Mouse (Mus musculus): ENCODE data around the gene 1110017D15Rik. TPM values are rescaled to one million over a fixed set of nuclear protein-coding genes. Genes with fewer than 3 reads are reported as not detected.
A peak's percentile ranks its signal among the peaks of the same experiment; 100 is the strongest.

Gene 1110017D15Rik
- polyA plus RNA-seq, 2 experiments = not detected

DNA sequence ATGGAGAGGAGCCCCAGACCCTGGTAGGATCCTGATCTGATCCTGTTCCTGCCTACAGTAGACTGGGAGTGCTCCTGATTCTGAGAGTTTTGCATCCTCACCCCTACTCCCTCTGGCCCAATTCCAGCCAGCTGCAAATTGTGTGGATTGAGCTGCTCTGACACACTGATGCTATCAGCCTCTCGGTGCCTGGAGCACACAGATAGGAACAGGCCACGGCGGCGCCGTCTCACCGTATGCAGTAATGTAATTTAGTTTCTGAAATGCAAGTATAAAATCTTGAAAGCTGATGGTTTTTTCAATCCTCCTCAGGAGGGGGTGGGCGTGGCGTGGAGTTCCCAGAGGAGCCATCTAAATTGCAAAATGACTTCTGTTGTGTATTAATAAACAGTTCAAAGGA lies 25.0 kb upstream of the 1110017D15Rik start:
- no peak overlapping the region for H3K4me2 ChIP-seq (ENCODE audit: low read depth)
- ATAC-seq (ENCODE audit: insufficient read depth) (no peak), DNase-seq (ENCODE audit: low read depth in 3 of 3, low spot score in 3 of 3) (no peak)
- 62% methylated on average over 8 of the region's 8 CpGs for WGBS (ENCODE audit: insufficient replicate concordance)
- no peaks in the 10 kb centered on the region for H3K36me3 ChIP-seq (replicated peaks; ENCODE audit: control insufficient read depth, insufficient read depth, low read depth)
- H3K4me1 ChIP-seq (replicated peaks; ENCODE audit: control insufficient read depth in 2 of 2, insufficient read depth in 2 of 2, low read length in 1 of 2) = no peaks in the 10 kb centered on the region
- no peak overlapping the region for H3K27ac ChIP-seq
- no peak overlapping the region for H3K9ac ChIP-seq (replicated peaks)
- TF ChIP-seq CTCF (IDR thresholded peaks at IDR 0.05; ENCODE audit: low read depth) (no peak), EP300 (IDR thresholded peaks at IDR 0.05; ENCODE audit: low read depth) (no peak)
- no peaks in the 10 kb centered on the region for H3K9me3 ChIP-seq (ENCODE audit: control insufficient read depth, low read length)
- H3K4me3 ChIP-seq (ENCODE audit: insufficient read depth in 1 of 2, low read depth in 2 of 2, low read length in 2 of 2) = no peak overlapping the region
- H3K27me3 ChIP-seq (ENCODE audit: control insufficient read depth, insufficient read depth, low read length) = no peaks in the 10 kb centered on the region

DNA sequence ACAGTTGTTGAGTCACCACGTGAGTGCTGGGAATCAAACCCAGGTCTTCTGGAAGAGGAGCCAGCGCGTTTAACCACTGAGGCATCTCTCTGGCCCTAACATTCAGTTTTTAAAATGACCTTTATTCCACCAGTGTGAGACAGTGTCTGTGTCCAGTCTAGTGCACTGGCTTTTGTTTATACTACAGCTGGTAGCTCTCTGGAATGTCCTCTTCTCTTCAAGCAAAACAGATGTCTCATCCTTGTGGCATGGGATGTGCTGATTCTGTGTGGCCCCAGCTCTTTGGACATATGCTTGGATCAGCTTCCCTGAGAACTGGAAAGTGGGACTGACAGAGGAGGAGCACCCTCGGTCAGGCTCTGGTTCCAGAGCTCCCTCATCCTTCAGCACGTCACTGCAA lies 17.7 kb upstream of the 1110017D15Rik start:
- DNase-seq (ENCODE audit: low read depth in 3 of 3, low spot score in 3 of 3) (no peak), ATAC-seq (ENCODE audit: insufficient read depth) (no peak)
- H3K4me2 ChIP-seq (ENCODE audit: low read depth) = no peak overlapping the region
- TF ChIP-seq CTCF (IDR thresholded peaks at IDR 0.05; ENCODE audit: low read depth) (no peak), EP300 (IDR thresholded peaks at IDR 0.05; ENCODE audit: low read depth) (no peak)
- H3K4me3 ChIP-seq (ENCODE audit: insufficient read depth in 1 of 2, low read depth in 2 of 2, low read length in 2 of 2) = no peak overlapping the region
- WGBS (ENCODE audit: insufficient replicate concordance) = 48% methylated on average over 5 of the region's 5 CpGs
- no peaks in the 10 kb centered on the region for H3K9me3 ChIP-seq (ENCODE audit: control insufficient read depth, low read length)
- H3K27me3 ChIP-seq (ENCODE audit: control insufficient read depth, insufficient read depth, low read length) = no peaks in the 10 kb centered on the region
- H3K36me3 ChIP-seq (replicated peaks; ENCODE audit: control insufficient read depth, insufficient read depth, low read depth) = no peaks in the 10 kb centered on the region
- H3K4me1 ChIP-seq (replicated peaks; ENCODE audit: control insufficient read depth in 2 of 2, insufficient read depth in 2 of 2, low read length in 1 of 2) = no peaks in the 10 kb centered on the region
- no peak overlapping the region for H3K27ac ChIP-seq
- H3K9ac ChIP-seq (replicated peaks) = no peak overlapping the region

DNA sequence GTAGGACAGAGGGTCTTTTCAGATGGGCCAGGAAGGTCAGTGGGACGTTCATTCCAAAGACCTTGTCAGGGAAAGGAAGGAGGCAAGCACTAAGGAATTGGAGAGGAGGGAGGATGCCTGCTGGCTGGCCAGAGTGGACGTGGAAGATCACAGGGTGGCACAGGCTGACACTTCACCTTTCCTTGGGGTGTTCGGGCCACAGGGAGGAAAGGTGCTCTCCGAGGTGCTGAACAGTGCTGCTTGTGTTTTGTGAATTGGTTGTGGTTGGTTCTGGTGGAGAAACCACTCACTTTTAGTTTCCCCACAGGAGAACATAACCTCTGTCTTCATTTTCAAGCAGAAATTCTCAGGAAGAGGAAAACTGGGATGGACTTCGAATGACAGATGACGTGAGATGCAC lies 15.3 kb upstream of the 1110017D15Rik start:
- Histone ChIP-seq H3K9ac (replicated peaks) (no peak overlapping the region), H3K36me3 (replicated peaks; ENCODE audit: control insufficient read depth, insufficient read depth, low read depth) (no peaks in the 10 kb centered on the region), H3K4me2 (ENCODE audit: low read depth) (no peak overlapping the region), H3K27me3 (ENCODE audit: control insufficient read depth, insufficient read depth, low read length) (no peaks in the 10 kb centered on the region), H3K4me1 (replicated peaks; ENCODE audit: control insufficient read depth in 2 of 2, insufficient read depth in 2 of 2, low read length in 1 of 2) (no peaks in the 10 kb centered on the region), H3K27ac (no peak overlapping the region), H3K4me3 (ENCODE audit: insufficient read depth in 1 of 2, low read depth in 2 of 2, low read length in 2 of 2) (no peak overlapping the region), H3K9me3 (ENCODE audit: control insufficient read depth, low read length) (no peaks in the 10 kb centered on the region)
- DNase-seq (ENCODE audit: low read depth in 3 of 3, low spot score in 3 of 3) (peak in 1 of 3 experiments; percentile 17), ATAC-seq (ENCODE audit: insufficient read depth) (no peak)
- TF ChIP-seq EP300 (IDR thresholded peaks at IDR 0.05; ENCODE audit: low read depth) = no peak
- TF ChIP-seq CTCF (IDR thresholded peaks at IDR 0.05; ENCODE audit: low read depth) = no peak
- 17% methylated on average over 6 of the region's 6 CpGs for WGBS (ENCODE audit: insufficient replicate concordance)

DNA sequence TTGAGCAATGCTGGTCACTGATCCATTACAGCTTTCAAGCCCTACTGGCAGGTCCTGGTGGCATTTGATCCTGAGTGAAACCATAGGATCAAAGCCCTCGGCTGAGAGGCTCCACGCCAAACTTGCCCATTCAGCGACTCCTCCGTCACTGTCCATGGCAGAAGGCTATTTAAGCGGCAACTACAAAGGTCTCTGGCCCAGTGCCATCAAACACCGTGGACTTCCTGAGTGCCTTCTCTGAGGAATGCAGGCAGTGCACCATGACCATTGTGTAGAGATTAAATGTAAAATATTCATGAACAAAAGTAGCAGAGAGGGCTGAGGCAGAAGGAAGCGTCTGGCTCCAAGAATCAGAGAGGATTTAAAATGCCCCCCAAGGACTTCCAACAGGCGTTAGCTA lies 10.9 kb upstream of the 1110017D15Rik start:
- Histone ChIP-seq H3K9ac (replicated peaks) (no peak overlapping the region), H3K4me3 (ENCODE audit: insufficient read depth in 1 of 2, low read depth in 2 of 2, low read length in 2 of 2) (no peak overlapping the region), H3K36me3 (replicated peaks; ENCODE audit: control insufficient read depth, insufficient read depth, low read depth) (no peaks in the 10 kb centered on the region), H3K27me3 (ENCODE audit: control insufficient read depth, insufficient read depth, low read length) (no peaks in the 10 kb centered on the region), H3K27ac (no peak overlapping the region), H3K9me3 (ENCODE audit: control insufficient read depth, low read length) (no peaks in the 10 kb centered on the region), H3K4me2 (ENCODE audit: low read depth) (no peak overlapping the region), H3K4me1 (replicated peaks; ENCODE audit: control insufficient read depth in 2 of 2, insufficient read depth in 2 of 2, low read length in 1 of 2) (no peaks in the 10 kb centered on the region)
- no peak for ATAC-seq (ENCODE audit: insufficient read depth)
- DNase-seq (ENCODE audit: low read depth in 3 of 3, low spot score in 3 of 3) = no peak
- 56% methylated on average over 8 of the region's 8 CpGs for WGBS (ENCODE audit: insufficient replicate concordance)
- TF ChIP-seq EP300 (IDR thresholded peaks at IDR 0.05; ENCODE audit: low read depth) (no peak), CTCF (IDR thresholded peaks at IDR 0.05; ENCODE audit: low read depth) (no peak)

DNA sequence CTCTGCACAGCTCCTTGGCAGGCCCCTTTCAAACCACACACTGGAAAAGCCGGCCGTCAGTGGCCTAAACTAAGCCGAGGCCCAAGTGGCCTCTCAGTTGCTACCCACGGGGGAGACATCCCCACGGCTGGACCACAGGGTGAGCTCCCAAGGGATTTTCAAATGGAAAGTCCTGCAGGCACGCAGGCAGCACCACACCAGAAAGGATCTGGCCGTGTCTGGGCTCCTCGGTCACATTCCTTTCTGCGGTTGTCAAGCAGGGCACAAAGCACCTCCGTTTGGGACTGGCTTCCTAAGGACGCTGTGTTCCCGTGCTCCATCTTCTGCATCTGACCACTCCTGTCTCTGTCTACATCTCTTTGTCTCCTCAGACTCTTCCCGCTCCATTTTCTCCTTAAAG lies 9.9 kb upstream of the 1110017D15Rik start:
- H3K4me3 ChIP-seq (ENCODE audit: insufficient read depth in 1 of 2, low read depth in 2 of 2, low read length in 2 of 2) = no peak overlapping the region
- DNase-seq (ENCODE audit: low read depth in 3 of 3, low spot score in 3 of 3) (no peak), ATAC-seq (ENCODE audit: insufficient read depth) (no peak)
- H3K4me1 ChIP-seq (replicated peaks; ENCODE audit: control insufficient read depth in 2 of 2, insufficient read depth in 2 of 2, low read length in 1 of 2) = no peaks in the 10 kb centered on the region
- no peak for TF ChIP-seq EP300 (IDR thresholded peaks at IDR 0.05; ENCODE audit: low read depth)
- TF ChIP-seq CTCF (IDR thresholded peaks at IDR 0.05; ENCODE audit: low read depth) = no peak
- 51% methylated on average over 13 of the region's 13 CpGs for WGBS (ENCODE audit: insufficient replicate concordance)
- H3K36me3 ChIP-seq (replicated peaks; ENCODE audit: control insufficient read depth, insufficient read depth, low read depth) = no peaks in the 10 kb centered on the region
- H3K9me3 ChIP-seq (ENCODE audit: control insufficient read depth, low read length) = no peaks in the 10 kb centered on the region
- H3K27ac ChIP-seq = no peak overlapping the region
- H3K9ac ChIP-seq (replicated peaks) = no peak overlapping the region
- H3K4me2 ChIP-seq (ENCODE audit: low read depth) = no peak overlapping the region
- no peaks in the 10 kb centered on the region for H3K27me3 ChIP-seq (ENCODE audit: control insufficient read depth, insufficient read depth, low read length)

All from liver, embryonic 14.5 days (tissue).